Mouse (Mus musculus) testis, postnatal 10 days (tissue): ENCODE results near the gene Egln1.

Experiments used
- DNase-seq: peaks from one replicate; pipeline ENCODE4 v3.0.0; 2021; ENCODE audit warnings: low spot score

Gene Egln1

GRCm38 (mm10) chr8:124905482-124905881, 43.6 kb downstream of the Egln1 start:
- DNase-seq, result no peak

GRCm38 (mm10) chr8:124903198-124903597, 45.9 kb downstream of the Egln1 start:
- DNase-seq, result no peak

- peak; percentile 60 for DNase-seq
These were observed 50.7 kb downstream of the Egln1 start for GRCm38 (mm10) chr8:124898251-124898905.

- DNase-seq, result peak; percentile 98
These were observed 51.5 kb downstream of the Egln1 start, which contains the start of the genes Exoc8 and Sprtn for GRCm38 (mm10) chr8:124897386-124898250. Gene Exoc8 (minus strand): TSS chr8:124897705. Gene Sprtn (plus strand): TSS chr8:124897886.

- peak; percentile 82 for DNase-seq
These were observed 52.3 kb downstream of the Egln1 start for GRCm38 (mm10) chr8:124896632-124897385.

- no peak for DNase-seq
These were observed 53.0 kb downstream of the Egln1 start for GRCm38 (mm10) chr8:124896010-124896631.

- DNase-seq, result no peak
These were observed 56.5 kb downstream of the Egln1 start for GRCm38 (mm10) chr8:124892596-124892995.

GRCm38 (mm10) chr8:124888385-124888784, 60.7 kb downstream of the Egln1 start:
- no peak for DNase-seq

GRCm38 (mm10) chr8:124878946-124879526, 70.1 kb downstream of the Egln1 start:
- no peak for DNase-seq

GRCm38 (mm10) chr8:124878141-124878540, 71.0 kb downstream of the Egln1 start:
- DNase-seq, result no peak

- DNase-seq, result no peak
These were observed 76.4 kb downstream of the Egln1 start for GRCm38 (mm10) chr8:124872690-124873089.

- no peak for DNase-seq
These were observed 77.0 kb downstream of the Egln1 start for GRCm38 (mm10) chr8:124872081-124872480.

- no peak for DNase-seq
These were observed 77.7 kb downstream of the Egln1 start for GRCm38 (mm10) chr8:124871474-124871873.

- no peak for DNase-seq
These were observed 79.4 kb downstream of the Egln1 start for GRCm38 (mm10) chr8:124869708-124870107.

GRCm38 (mm10) chr8:124867126-124867525, 82.0 kb downstream of the Egln1 start:
- DNase-seq, result no peak

- no peak for DNase-seq
These were observed 82.5 kb downstream of the Egln1 start for GRCm38 (mm10) chr8:124866669-124867068.

GRCm38 (mm10) chr8:124863729-124864128, 85.4 kb downstream of the Egln1 start:
- no peak for DNase-seq

- no peak for DNase-seq
These were observed 85.9 kb downstream of the Egln1 start for GRCm38 (mm10) chr8:124863163-124863677.

GRCm38 (mm10) chr8:124862321-124863162, 86.6 kb downstream of the Egln1 start, which contains the start of the genes Gnpat and 2810004N23Rik:
Gene Gnpat (plus strand): TSS chr8:124863033.
Gene 2810004N23Rik (minus strand): TSS chr8:124863120.
- DNase-seq, result peak; percentile 96

GRCm38 (mm10) chr8:124860188-124860587, 88.9 kb downstream of the Egln1 start:
- DNase-seq, result no peak
